26 mouse cellular contexts compared by ENCODE assay signal in genomic region chr9:32257882-32258281, GRCm38 (mm10).
DNase-seq lines count a peak whose midpoint lies in the region; ATAC-seq and TF ChIP-seq lines count a peak whose summit lies in the region.
"Had no signal": no experiment of that assay in that cellular context is flagged by ENCODE, and none has a peak within 500 bp of the region (broad histone marks: within the 10 kb centered on the region; RNA-seq: fewer than 3 reads in every experiment).

No protein-coding gene starts in this region.

- no peak for DNase-seq in heart, postnatal 10 days
- peak; percentile 16 for DNase-seq in ES-E14 (ENCODE audit: low read depth, low spot score)
- peak; percentile 14 for DNase-seq in NIH3T3 (ENCODE audit: low read depth)
- no peak for DNase-seq in cerebellum, postnatal 10 days
- DNase-seq: adrenal gland, postnatal 14 days; cerebellum, adult 11 months; cerebellum, adult 9-10 months; embryo, embryonic 11 days; gastrocnemius, postnatal 10 days; kidney, adult 8-10 months; kidney, postnatal 10 days; layer of hippocampus, adult 9-11 months; liver; lung, embryonic 14.5 days; midbrain, embryonic 14.5 days; thymus, adult 2 months; thymus, postnatal 36 days had no signal

- H3K9me3 ChIP-seq in heart, embryonic 14.5 days (ENCODE audit: control insufficient read depth, low read length) = no peaks in the 10 kb centered on the region
- H3K9me3 ChIP-seq in intestine, embryonic 16.5 days (ENCODE audit: control insufficient read depth, low read length) = no peaks in the 10 kb centered on the region
- H3K9me3 ChIP-seq in intestine, embryonic 15.5 days = no peaks in the 10 kb centered on the region
- no peaks in the 10 kb centered on the region for H3K9me3 ChIP-seq in ES-E14 (ENCODE audit: control insufficient read depth, insufficient read depth, low read depth, low read length)
- H3K9me3 ChIP-seq: embryonic facial prominence, embryonic 13.5 days; forebrain, embryonic 12.5 days; hindbrain, embryonic 13.5 days had no signal

- in situ Hi-C loops in ES-E14 (cut with MboI; ENCODE audit: low sequenced_read_pairs in 2 of 2, unreplicated experiment in 2 of 2) = no loop called here

- H3K27ac ChIP-seq in heart, embryonic 14.5 days (replicated peaks in 1 of 2; ENCODE audit: control insufficient read depth in 1 of 2, insufficient read depth in 1 of 2, low read depth in 2 of 2, low read length in 2 of 2) = peak overlapping the region in 1 of 2 experiments; percentile 10; a peak in 2 of 4 replicates
- H3K27ac ChIP-seq in intestine, embryonic 16.5 days (ENCODE audit: low read length) = no peak overlapping the region
- H3K27ac ChIP-seq in intestine, embryonic 15.5 days = no peak overlapping the region
- no peak overlapping the region for H3K27ac ChIP-seq in ES-E14 (ENCODE audit: insufficient read depth, low read depth, low read length, poor library complexity, severe bottlenecking)
- H3K27ac ChIP-seq: embryonic facial prominence, embryonic 13.5 days; forebrain, embryonic 12.5 days; hindbrain, embryonic 13.5 days; liver, embryonic 14.5 days had no signal

- H3K4me1 ChIP-seq in heart, embryonic 14.5 days (ENCODE audit: control insufficient read depth in 2 of 2, insufficient read depth in 2 of 2, low read length in 2 of 2) = peaks cover 2 to 14% of the 10 kb centered on the region in 2 experiments; a peak in 3 of 4 replicates
- H3K4me1 ChIP-seq in intestine, embryonic 16.5 days (ENCODE audit: control insufficient read depth, insufficient read depth, low read length) = no peaks in the 10 kb centered on the region; the same call in 1 of the 2 replicates
- H3K4me1 ChIP-seq in intestine, embryonic 15.5 days (replicated peaks) = no peaks in the 10 kb centered on the region
- H3K4me1 ChIP-seq in ES-E14 (ENCODE audit: control insufficient read depth in 2 of 2, insufficient read depth in 2 of 2, low read length in 2 of 2, poor library complexity in 1 of 2) = peaks cover 2 to 7% of the 10 kb centered on the region in 2 experiments; a peak in 1 of 4 replicates
- H3K4me1 ChIP-seq: embryonic facial prominence, embryonic 13.5 days; forebrain, embryonic 12.5 days; hindbrain, embryonic 13.5 days had no signal

- 37% methylated on average over 2 of the region's 2 CpGs for WGBS in heart, embryonic 14.5 days
- WGBS in intestine, embryonic 16.5 days = 76% methylated on average over 2 of the region's 2 CpGs
- WGBS in intestine, embryonic 15.5 days = 71% methylated on average over 2 of the region's 2 CpGs

- ATAC-seq in heart, embryonic 14.5 days (ENCODE audit: insufficient number of reproducible peaks, insufficient read depth, low FRiP score, low read depth) = 0 out of 2 replicates have a peak, but pooled peaks have one; percentile 26
- ATAC-seq in intestine, embryonic 16.5 days = peak; percentile 43
- ATAC-seq in intestine, embryonic 15.5 days = no peak
- ATAC-seq: CD4-positive, CD25-positive, alpha-beta regulatory T cell, adult 4 months had no signal

- intact Hi-C loops in heart, postnatal 10 days (cut with DNase I) = no loop called here

- H3K4me2 ChIP-seq in heart, embryonic 14.5 days (ENCODE audit: low read length) = no peak overlapping the region
- no peak overlapping the region for H3K4me2 ChIP-seq in intestine, embryonic 16.5 days (ENCODE audit: low read depth, low read length)
- no peak overlapping the region for H3K4me2 ChIP-seq in intestine, embryonic 15.5 days (replicated peaks)
- H3K4me2 ChIP-seq: embryonic facial prominence, embryonic 13.5 days; forebrain, embryonic 12.5 days; hindbrain, embryonic 13.5 days; lung, embryonic 14.5 days had no signal

- peaks cover 77% of the 10 kb centered on the region for H3K36me3 ChIP-seq in heart, embryonic 14.5 days (ENCODE audit: control insufficient read depth, insufficient read depth, low read length)
- H3K36me3 ChIP-seq in intestine, embryonic 16.5 days (ENCODE audit: control insufficient read depth, insufficient read depth, low read length) = peaks cover 37% of the 10 kb centered on the region
- H3K36me3 ChIP-seq in intestine, embryonic 15.5 days = peaks cover 27% of the 10 kb centered on the region
- H3K36me3 ChIP-seq in ES-E14 (ENCODE audit: control insufficient read depth, insufficient read depth, low read length, poor library complexity, severe bottlenecking) = peaks cover 47% of the 10 kb centered on the region

- H3K27me3 ChIP-seq in heart, embryonic 14.5 days (ENCODE audit: control insufficient read depth, insufficient read depth, low read length) = no peaks in the 10 kb centered on the region
- no peaks in the 10 kb centered on the region for H3K27me3 ChIP-seq in intestine, embryonic 16.5 days (replicated peaks; ENCODE audit: control insufficient read depth, insufficient read depth, low read length)
- no peaks in the 10 kb centered on the region for H3K27me3 ChIP-seq in intestine, embryonic 15.5 days (replicated peaks)
- H3K27me3 ChIP-seq: embryonic facial prominence, embryonic 13.5 days; forebrain, embryonic 12.5 days; hindbrain, embryonic 13.5 days had no signal

- no peak overlapping the region for H3K9ac ChIP-seq in heart, embryonic 14.5 days (ENCODE audit: low read length)
- no peak overlapping the region for H3K9ac ChIP-seq in intestine, embryonic 16.5 days (ENCODE audit: low read depth, low read length)
- H3K9ac ChIP-seq in intestine, embryonic 15.5 days = no peak overlapping the region
- no peak overlapping the region for H3K9ac ChIP-seq in ES-E14 (ENCODE audit: insufficient read depth, low read depth, low read length, poor library complexity, severe bottlenecking)
- H3K9ac ChIP-seq: embryonic facial prominence, embryonic 13.5 days; forebrain, embryonic 12.5 days; hindbrain, embryonic 13.5 days; liver, embryonic 14.5 days; lung, embryonic 14.5 days had no signal

- no peak overlapping the region for H3K4me3 ChIP-seq in heart, embryonic 14.5 days (ENCODE audit: control insufficient read depth in 1 of 2, insufficient read depth in 1 of 2, low read depth in 1 of 2, low read length in 2 of 2)
- H3K4me3 ChIP-seq in intestine, embryonic 16.5 days (ENCODE audit: low read length) = no peak overlapping the region
- H3K4me3 ChIP-seq in intestine, embryonic 15.5 days (replicated peaks) = no peak overlapping the region
- no peak overlapping the region for H3K4me3 ChIP-seq in ES-E14 (ENCODE audit: insufficient read depth in 1 of 2, low read depth in 1 of 2, low read length in 2 of 2, poor library complexity in 1 of 2, severe bottlenecking in 1 of 2)
- H3K4me3 ChIP-seq: embryonic facial prominence, embryonic 13.5 days; erythroblast, embryonic 14.5 days; forebrain, embryonic 12.5 days; hindbrain, embryonic 13.5 days had no signal

TF ChIP-seq in ES-E14, 5 proteins besides CTCF, POLR2A, EP300 and RAD21:
- TF ChIP-seq MAFK (IDR thresholded peaks at IDR 0.05; ENCODE audit: insufficient read depth, low read depth, low read length) (no peak), CHD2 (IDR thresholded peaks at IDR 0.05; ENCODE audit: low read depth, low read length) (no peak), HCFC1 (IDR thresholded peaks at IDR 0.05; ENCODE audit: borderline replicate concordance, insufficient read depth, low read length) (no peak)
TF ChIP-seq in ES-E14: peak in this region for 0.

Comparison
In these comparisons a context has a peak if more than half of its experiments do, and no peak if none do; other contexts are left out.
1. DNase-seq: peak in ES-E14 (single experiment) and NIH3T3 (single experiment); none in heart, postnatal 10 days (0 of 2) and cerebellum, postnatal 10 days (0 of 2).